Mouse (Mus musculus) ES-E14 (cell line): ENCODE results near the gene Olfr1368.

Experiments
- CHD2 ChIP-seq: IDR thresholded peaks from 2 replicates; pipeline ENCODE4 v1.6.1; 2014; ENCODE audit warnings: mild to moderate bottlenecking, low read depth, low read length, inconsistent platforms
- HCFC1 ChIP-seq: IDR thresholded peaks from 2 replicates; pipeline ENCODE4 v1.6.1; 2012; ENCODE audit warnings: low read length, inconsistent platforms, borderline replicate concordance; ENCODE audit not compliant: insufficient read depth
- ZC3H11A ChIP-seq: IDR thresholded peaks from 2 replicates; pipeline ENCODE4 v1.6.1; 2012; ENCODE audit warnings: low read depth, mild to moderate bottlenecking, inconsistent platforms, low read length, borderline replicate concordance
- ZNF384 ChIP-seq: IDR thresholded peaks from 2 replicates; pipeline ENCODE4 v1.6.1; 2012; ENCODE audit warnings: low read depth, low read length, inconsistent platforms

DNA sequence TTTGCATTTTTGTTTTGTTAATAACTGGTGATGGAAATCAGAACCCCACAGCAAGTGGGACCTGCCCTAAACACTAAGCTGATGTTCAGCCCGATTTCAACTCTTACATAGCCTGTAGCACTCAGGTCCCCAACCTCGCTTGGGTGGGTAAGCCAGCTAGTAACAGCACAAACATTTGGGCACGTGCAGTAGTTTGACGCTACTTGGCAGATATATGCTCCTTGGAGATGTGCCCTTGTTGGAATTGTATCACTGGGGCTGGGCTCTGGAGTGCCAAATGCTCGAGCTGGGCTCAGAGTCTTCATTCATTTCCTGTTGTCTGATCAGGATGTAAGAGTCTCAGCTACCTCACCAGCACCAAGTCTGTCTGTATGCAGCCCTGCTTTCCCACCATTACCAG, 16.9 kb upstream of the Olfr1368 start:
- TF ChIP-seq ZNF384 (no peak), HCFC1 (no peak), CHD2 (no peak), ZC3H11A (no peak)
